Mouse (Mus musculus): ENCODE measurements at regions not wholly inside any gene's neighbourhood (a gene's known extent, or its start where the extent isn't known, plus 50 kb on each side); places are given as distances from the start of the nearest gene placed in this dataset.

DNA sequence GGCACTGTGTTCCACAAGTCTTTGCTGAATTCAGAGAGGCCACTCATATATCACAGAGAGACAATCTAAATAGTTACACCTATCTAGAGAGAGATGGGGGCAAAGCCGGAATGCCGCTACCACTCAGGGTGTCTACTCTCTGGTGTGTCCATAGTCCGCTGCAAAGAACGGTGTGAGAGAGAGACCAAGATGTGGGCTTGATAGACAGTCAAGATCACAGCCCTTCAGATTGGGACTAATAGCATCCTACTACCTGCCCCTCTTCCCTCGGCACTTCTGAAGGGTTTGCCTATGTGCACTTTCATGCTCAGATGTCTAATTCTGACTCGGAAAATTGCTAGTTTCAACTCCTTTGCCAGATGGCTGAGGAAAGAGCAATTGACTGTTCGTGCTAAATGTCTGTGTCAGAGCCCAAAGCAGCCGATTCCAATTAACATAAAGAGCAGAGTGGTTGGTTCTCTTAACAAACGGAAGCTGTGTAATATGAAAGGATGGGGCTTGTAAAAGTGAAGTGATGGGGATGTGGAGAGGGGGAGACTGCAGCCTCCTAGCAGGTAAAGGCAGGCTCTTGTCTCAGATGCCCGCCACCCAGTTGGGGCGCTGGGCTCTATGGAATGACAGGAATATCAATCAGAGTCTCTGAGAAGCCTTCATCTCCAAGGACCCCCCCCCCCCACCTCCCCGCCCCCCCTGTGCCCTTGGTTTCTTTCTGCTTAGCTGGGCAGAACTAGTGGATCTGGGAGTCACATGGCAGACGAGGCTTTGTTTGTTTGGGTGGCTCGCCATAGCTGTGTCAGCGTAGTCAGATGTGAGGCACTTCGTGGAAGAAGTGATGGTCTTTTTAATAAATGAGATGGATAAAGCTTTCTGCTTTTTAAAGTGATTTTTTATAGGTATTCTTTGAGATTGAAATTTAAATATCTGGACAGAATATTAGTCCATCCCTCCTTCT lies 193.7 kb downstream of the Phlda1 start:
- dilution Hi-C loops (cut with MboI; ENCODE audit: extremely low pct_ligation_motif_present, extremely low pct_unique_long_range_greater_than_20kb, low sequenced_read_pairs), result no loop called here
- in situ Hi-C loops (cut with MboI; ENCODE audit: low pct_ligation_motif_present, low pct_unique_long_range_greater_than_20kb, low sequenced_read_pairs), result no loop called here

DNA sequence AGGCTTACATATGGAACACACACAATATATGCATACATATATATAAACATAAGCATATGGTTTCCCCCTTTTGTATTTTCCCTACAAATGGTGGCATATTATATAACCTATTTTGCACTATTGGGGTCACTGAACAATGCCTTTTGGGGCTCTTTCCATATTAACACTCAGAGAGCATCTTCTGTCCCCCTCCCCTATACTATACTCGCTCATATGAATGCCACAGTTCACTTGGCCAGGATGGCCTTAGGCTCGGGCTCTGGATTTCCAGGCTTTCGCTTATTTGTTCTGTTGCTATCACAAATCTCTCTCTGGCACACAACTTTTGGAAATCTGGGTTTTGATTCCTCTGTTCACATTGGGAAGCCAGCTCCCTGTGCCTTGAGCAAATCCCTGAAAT lies 194.5 kb downstream of the Phlda1 start:
- no peak for TF ChIP-seq BHLHE40 (IDR thresholded peaks at IDR 0.05; ENCODE audit: low read depth, low read length)
- no peak for TF ChIP-seq ELF1 (IDR thresholded peaks at IDR 0.05; ENCODE audit: low read depth, low read length)
- TF ChIP-seq USF1 (IDR thresholded peaks at IDR 0.05; ENCODE audit: low read depth, low read length), result no peak
- TF ChIP-seq JUN (IDR thresholded peaks at IDR 0.05; ENCODE audit: insufficient read depth, low read depth, low read length), result no peak
- TF ChIP-seq ZC3H11A (IDR thresholded peaks at IDR 0.05; ENCODE audit: low read depth, low read length), result no peak
- no peak for TF ChIP-seq EP300 (IDR thresholded peaks at IDR 0.05; ENCODE audit: low read length)
- TF ChIP-seq TBP (conservative IDR thresholded peaks at IDR 0.05; ENCODE audit: low read depth, low read length), result no peak
- no peak for TF ChIP-seq USF2 (conservative IDR thresholded peaks at IDR 0.05; ENCODE audit: low read depth, low read length)
- TF ChIP-seq CHD2 (IDR thresholded peaks at IDR 0.05; ENCODE audit: low read length), result no peak
- no peak for TF ChIP-seq ZKSCAN1 (IDR thresholded peaks at IDR 0.05; ENCODE audit: borderline replicate concordance, low read depth, low read length)
- TF ChIP-seq RAD21 (IDR thresholded peaks at IDR 0.05; ENCODE audit: low read depth, low read length), result no peak
- no peak for TF ChIP-seq POLR2AphosphoS2 (IDR thresholded peaks at IDR 0.05; ENCODE audit: low read depth, low read length)
- TF ChIP-seq NELFE (IDR thresholded peaks at IDR 0.05; ENCODE audit: low read depth, low read length), result no peak
- no peak for TF ChIP-seq POLR2A (IDR thresholded peaks at IDR 0.05; ENCODE audit: low read depth, low read length)
- TF ChIP-seq MAFK (IDR thresholded peaks at IDR 0.05; ENCODE audit: insufficient replicate concordance, low read length), result no peak
- no peak for TF ChIP-seq MAZ (IDR thresholded peaks at IDR 0.05; ENCODE audit: low read depth, low read length)
- TF ChIP-seq SIN3A (IDR thresholded peaks at IDR 0.05; ENCODE audit: low read length), result no peak
- TF ChIP-seq MYC (IDR thresholded peaks at IDR 0.05; ENCODE audit: low read depth, low read length), result no peak
- no peak for TF ChIP-seq CHD1 (IDR thresholded peaks at IDR 0.05; ENCODE audit: low read depth, low read length)

More for the DNA sequence above, 193.7 kb downstream of the Phlda1 start:
- peaks cover 2% of the 10 kb centered on the region for H3K9me3 ChIP-seq (replicated peaks; ENCODE audit: low read length)
- no peak overlapping the region for H3K27ac ChIP-seq (ENCODE audit: insufficient read depth, low read depth)
- DNase-seq (ENCODE audit: extremely low read depth), result no peak
- H3K9ac ChIP-seq (ENCODE audit: insufficient read depth, low read depth), result no peak overlapping the region
- no peaks in the 10 kb centered on the region for H3K36me3 ChIP-seq (replicated peaks in 1 of 2; ENCODE audit: control insufficient read depth in 1 of 2, insufficient read depth in 1 of 2, low read length in 1 of 2)
- TF ChIP-seq POLR2AphosphoS2 (IDR thresholded peaks at IDR 0.05; ENCODE audit: low read depth, low read length) (no peak), ETS1 (conservative IDR thresholded peaks at IDR 0.05; ENCODE audit: low read depth, low read length) (no peak), EP300 (IDR thresholded peaks at IDR 0.05; ENCODE audit: low read length) (no peak), USF1 (IDR thresholded peaks at IDR 0.05; ENCODE audit: low read depth, low read length) (no peak), MYC (IDR thresholded peaks at IDR 0.05; ENCODE audit: low read depth, low read length) (no peak), ZNF384 (IDR thresholded peaks at IDR 0.05; ENCODE audit: low read depth, low read length) (no peak)
- no peaks in the 10 kb centered on the region for H3K79me2 ChIP-seq (replicated peaks; ENCODE audit: control insufficient read depth, extremely low read depth, insufficient read depth, poor library complexity, severe bottlenecking)
- H3K27me3 ChIP-seq (replicated peaks), result no peaks in the 10 kb centered on the region
- no peaks in the 10 kb centered on the region for H3K4me1 ChIP-seq (ENCODE audit: control insufficient read depth in 1 of 2, insufficient read depth in 2 of 2)
- no peak overlapping the region for H3K4me3 ChIP-seq (replicated peaks in 1 of 3; ENCODE audit: low read depth in 2 of 3, low read length in 2 of 3, poor library complexity in 1 of 3)
- peak overlapping the region; percentile 31; the same call in 1 of the 2 replicates for H3K4me2 ChIP-seq (ENCODE audit: insufficient read depth, low read depth, poor library complexity, severe bottlenecking)

More for the DNA sequence above, 194.5 kb downstream of the Phlda1 start:
- peaks cover 2% of the 10 kb centered on the region for H3K9me3 ChIP-seq (replicated peaks; ENCODE audit: low read length)
- H3K4me1 ChIP-seq (ENCODE audit: control insufficient read depth in 1 of 2, insufficient read depth in 2 of 2), result no peaks in the 10 kb centered on the region
- H3K4me3 ChIP-seq (replicated peaks in 1 of 3; ENCODE audit: low read depth in 2 of 3, low read length in 2 of 3, poor library complexity in 1 of 3), result no peak overlapping the region
- no peak overlapping the region for H3K4me2 ChIP-seq (ENCODE audit: insufficient read depth, low read depth, poor library complexity, severe bottlenecking)
- in situ Hi-C loops (cut with MboI; ENCODE audit: low pct_ligation_motif_present, low pct_unique_long_range_greater_than_20kb, low sequenced_read_pairs), result no loop called here
- no peak overlapping the region for H3K9ac ChIP-seq (ENCODE audit: insufficient read depth, low read depth)
- no peaks in the 10 kb centered on the region for H3K36me3 ChIP-seq (replicated peaks in 1 of 2; ENCODE audit: control insufficient read depth in 1 of 2, insufficient read depth in 1 of 2, low read length in 1 of 2)
- no peaks in the 10 kb centered on the region for H3K79me2 ChIP-seq (replicated peaks; ENCODE audit: control insufficient read depth, extremely low read depth, insufficient read depth, poor library complexity, severe bottlenecking)
- dilution Hi-C loops (cut with MboI; ENCODE audit: extremely low pct_ligation_motif_present, extremely low pct_unique_long_range_greater_than_20kb, low sequenced_read_pairs), result no loop called here
- no peak for DNase-seq (ENCODE audit: extremely low read depth)
- H3K27me3 ChIP-seq (replicated peaks), result no peaks in the 10 kb centered on the region
- H3K27ac ChIP-seq (ENCODE audit: insufficient read depth, low read depth), result no peak overlapping the region
